Mouse (Mus musculus): ENCODE measurements at regions not wholly inside any gene's neighbourhood (a gene's known extent, or its start where the extent isn't known, plus 50 kb on each side); places are given as distances from the start of the nearest gene placed in this dataset.
A peak's percentile ranks its signal among the peaks of the same experiment; 100 is the strongest.

GRCm38 (mm10) chr7:83031101-83031500, 164.0 kb downstream of the Mex3b start:
- DNase-seq, result no peak

GRCm38 (mm10) chr7:83032025-83032424, 164.9 kb downstream of the Mex3b start:
- no peak for DNase-seq

- no peak for DNase-seq
These were observed 165.8 kb downstream of the Mex3b start for GRCm38 (mm10) chr7:83032924-83033323.

- no peak for DNase-seq
These were observed 168.1 kb downstream of the Mex3b start for GRCm38 (mm10) chr7:83035190-83035589.

GRCm38 (mm10) chr7:83036397-83036796, 169.3 kb downstream of the Mex3b start:
- no peak for DNase-seq

- no peak for DNase-seq
These were observed 170.0 kb downstream of the Mex3b start for GRCm38 (mm10) chr7:83037100-83037499.

GRCm38 (mm10) chr7:83037714-83038113, 170.6 kb downstream of the Mex3b start:
- no peak for DNase-seq

GRCm38 (mm10) chr7:83043746-83044145, 176.6 kb downstream of the Mex3b start:
- no peak for DNase-seq

GRCm38 (mm10) chr7:83045266-83045665, 178.1 kb downstream of the Mex3b start:
- no peak for DNase-seq

GRCm38 (mm10) chr7:83050011-83050410, 182.9 kb downstream of the Mex3b start:
- no peak for DNase-seq

GRCm38 (mm10) chr7:83050833-83051497, 183.8 kb downstream of the Mex3b start:
- DNase-seq, result no peak

- DNase-seq, result no peak
These were observed 189.2 kb downstream of the Mex3b start for GRCm38 (mm10) chr7:83056101-83056935.

- DNase-seq, result no peak
These were observed 193.2 kb downstream of the Mex3b start for GRCm38 (mm10) chr7:83060318-83060717.

GRCm38 (mm10) chr7:83060733-83061132, 193.6 kb downstream of the Mex3b start:
- DNase-seq, result no peak

- DNase-seq, result no peak
These were observed 194.2 kb downstream of the Mex3b start for GRCm38 (mm10) chr7:83061197-83061893.

GRCm38 (mm10) chr7:83061894-83062477, 194.9 kb downstream of the Mex3b start:
- no peak for DNase-seq

GRCm38 (mm10) chr7:83063559-83063958, 196.4 kb downstream of the Mex3b start:
- DNase-seq, result no peak

GRCm38 (mm10) chr7:83065341-83065740, 198.2 kb downstream of the Mex3b start:
- no peak for DNase-seq

GRCm38 (mm10) chr7:83074399-83074970, 207.4 kb downstream of the Mex3b start:
- no peak for DNase-seq

- peak; percentile 26 for DNase-seq
These were observed 208.2 kb downstream of the Mex3b start for GRCm38 (mm10) chr7:83075159-83075952.

GRCm38 (mm10) chr7:83077035-83077918, 210.1 kb downstream of the Mex3b start:
- DNase-seq, result peak; percentile 52

All from kidney, adult 9 months (tissue).